25 mouse cellular contexts compared by ENCODE assay signal in genomic region chr11:120399319-120399718, GRCm38 (mm10). TPM values are rescaled to one million over a fixed set of nuclear protein-coding genes. Genes with fewer than 3 reads are reported as not detected.
DNase-seq lines count a peak whose midpoint lies in the region; ATAC-seq and TF ChIP-seq lines count a peak whose summit lies in the region.
"Had no signal": no experiment of that assay in that cellular context is flagged by ENCODE, and none has a peak within 500 bp of the region (broad histone marks: within the 10 kb centered on the region; RNA-seq: fewer than 3 reads in every experiment).

No protein-coding gene starts in this region.

- H3K36me3 ChIP-seq in MEL (ENCODE audit: control insufficient read depth in 1 of 2, insufficient read depth in 2 of 2, low read length in 2 of 2): peaks cover 27 to 47% of the 10 kb centered on the region in 2 experiments
- H3K36me3 ChIP-seq in liver, embryonic 14.5 days (replicated peaks; ENCODE audit: control insufficient read depth, insufficient read depth, low read depth): peaks cover 57% of the 10 kb centered on the region

- no peaks in the 10 kb centered on the region for H3K9me3 ChIP-seq in MEL (replicated peaks; ENCODE audit: insufficient read depth, low read length)
- H3K9me3 ChIP-seq in liver, embryonic 14.5 days (ENCODE audit: control insufficient read depth, low read length): no peaks in the 10 kb centered on the region
- H3K9me3 ChIP-seq: embryonic facial prominence, embryonic 10.5 days; heart, embryonic 15.5 days; hindbrain, embryonic 13.5 days had no signal

- H3K27me3 ChIP-seq in MEL (ENCODE audit: control insufficient read depth in 1 of 2, insufficient read depth in 2 of 2, low read length in 2 of 2): no peaks in the 10 kb centered on the region
- no peaks in the 10 kb centered on the region for H3K27me3 ChIP-seq in liver, embryonic 14.5 days (ENCODE audit: control insufficient read depth, insufficient read depth, low read length)
- H3K27me3 ChIP-seq: heart, embryonic 15.5 days; hindbrain, embryonic 13.5 days had no signal

- peaks cover 10 to 20% of the 10 kb centered on the region in 2 experiments; a peak in 3 of 4 replicates for H3K4me1 ChIP-seq in MEL (ENCODE audit: control insufficient read depth in 1 of 2, insufficient read depth in 2 of 2, low read length in 2 of 2)
- H3K4me1 ChIP-seq in liver, embryonic 14.5 days (replicated peaks; ENCODE audit: control insufficient read depth in 2 of 2, insufficient read depth in 2 of 2, low read length in 1 of 2): peaks cover 15 to 21% of the 10 kb centered on the region in 2 experiments
- H3K4me1 ChIP-seq: embryonic facial prominence, embryonic 10.5 days; heart, embryonic 15.5 days; hindbrain, embryonic 13.5 days had no signal

- DNase-seq in MEL (ENCODE audit: low read depth, low spot score) (peak; percentile 51), adipocyte (ENCODE audit: low spot score) (no peak)
- peak; percentile 29 for DNase-seq in c-Kit-positive CD71-positive TER-119-positive erythroid progenitor cells, embryonic 14.5 days (ENCODE audit: low spot score)
- peak; percentile 30 to 44 (median 34) for DNase-seq in liver, embryonic 14.5 days (ENCODE audit: low read depth in 3 of 3, low spot score in 3 of 3)
- no peak for DNase-seq in right cerebral cortex, adult 2 months (ENCODE audit: low spot score in 2 of 2)
- DNase-seq in cerebellum, postnatal 4 days (ENCODE audit: low spot score in 2 of 2): no peak
- no peak for DNase-seq in adrenal gland, postnatal 14 days
- DNase-seq: adrenal gland, postnatal 25 days; cerebellum, adult 11 months; cerebellum, adult 8-10 months; cerebellum, postnatal 14 days; gastrocnemius, postnatal 10 days; heart, adult 18-20 months; heart, postnatal 14 days; kidney, adult 11 months had no signal

- peak; percentile 30 to 60; a peak in 3 of 4 replicates for TF ChIP-seq EP300 in MEL (IDR thresholded peaks at IDR 0.05; ENCODE audit: low read depth in 1 of 2, low read length in 2 of 2)
- TF ChIP-seq EP300 in liver, embryonic 14.5 days (IDR thresholded peaks at IDR 0.05; ENCODE audit: low read depth): peak; percentile 63; the same call in 1 of the 2 replicates

- ATAC-seq in liver, embryonic 14.5 days (ENCODE audit: insufficient read depth): peak; percentile 74; the same call in 1 of the 2 replicates
- ATAC-seq in megakaryocyte, adult 5-6 weeks (ENCODE audit: poor library complexity, severe bottlenecking): 0 out of 2 replicates have a peak, but pooled peaks have one; percentile 10
- ATAC-seq: forebrain, embryonic 14.5 days; hindbrain, postnatal 0 days had no signal

- H3K79me2 ChIP-seq in MEL (ENCODE audit: control insufficient read depth, insufficient read depth, low read length, poor library complexity): peaks cover 2% of the 10 kb centered on the region

- no peak for TF ChIP-seq RAD21 in MEL (IDR thresholded peaks at IDR 0.05; ENCODE audit: low read depth, low read length)

- TF ChIP-seq POLR2A in MEL (IDR thresholded peaks at IDR 0.05; ENCODE audit: control insufficient read depth in 1 of 2, insufficient read depth in 1 of 2, low read depth in 1 of 2, low read length in 2 of 2, poor library complexity in 1 of 2): no peak

- WGBS in liver, embryonic 14.5 days (ENCODE audit: insufficient replicate concordance): 20% methylated on average over 2 of the region's 2 CpGs

- H3K4me3 ChIP-seq in MEL (ENCODE audit: control insufficient read depth in 1 of 2, insufficient read depth in 1 of 2, low read depth in 2 of 2, low read length in 2 of 2): no peak overlapping the region
- no peak overlapping the region for H3K4me3 ChIP-seq in liver, embryonic 14.5 days (ENCODE audit: insufficient read depth in 1 of 2, low read depth in 2 of 2, low read length in 2 of 2)
- H3K4me3 ChIP-seq: embryonic facial prominence, embryonic 10.5 days; heart, embryonic 15.5 days; hindbrain, embryonic 13.5 days had no signal

- no peak overlapping the region; the same call in 1 of the 2 replicates for H3K4me2 ChIP-seq in liver, embryonic 14.5 days (ENCODE audit: low read depth)
- H3K4me2 ChIP-seq: heart, embryonic 11.5 days; heart, embryonic 15.5 days; hindbrain, embryonic 13.5 days had no signal

- no peak for TF ChIP-seq CTCF in MEL (IDR thresholded peaks at IDR 0.05 in 2 of 3, conservative IDR thresholded peaks at IDR 0.05 in 1 of 3; ENCODE audit: control insufficient read depth in 1 of 3, insufficient read depth in 1 of 3, low read depth in 2 of 3, low read length in 3 of 3, poor library complexity in 1 of 3, severe bottlenecking in 1 of 3)
- no peak for TF ChIP-seq CTCF in liver, embryonic 14.5 days (IDR thresholded peaks at IDR 0.05; ENCODE audit: low read depth)

- H3K9ac ChIP-seq in MEL (ENCODE audit: control insufficient read depth, low read depth, low read length, poor library complexity, severe bottlenecking): no peak overlapping the region
- H3K9ac ChIP-seq in liver, embryonic 14.5 days (replicated peaks): 0 out of 2 replicates have a peak overlapping the region, but pooled peaks have one; percentile 18
- H3K9ac ChIP-seq: heart, embryonic 15.5 days; hindbrain, embryonic 13.5 days had no signal

- peak overlapping the region; percentile 40 for H3K27ac ChIP-seq in MEL (ENCODE audit: control insufficient read depth, low read depth, low read length)
- H3K27ac ChIP-seq in liver, embryonic 14.5 days: peak overlapping the region; percentile 42; the same call in 1 of the 2 replicates
- H3K27ac ChIP-seq: embryonic facial prominence, embryonic 10.5 days; heart, embryonic 15.5 days; hindbrain, embryonic 13.5 days; hindbrain, postnatal 0 days had no signal

TF ChIP-seq in MEL, 35 proteins besides CTCF, POLR2A, EP300 and RAD21:
- TF ChIP-seq CHD2 (IDR thresholded peaks at IDR 0.05; ENCODE audit: low read length) (no peak), TAL1 (IDR thresholded peaks at IDR 0.05; ENCODE audit: low read length) (peak; percentile 64), TCF12 (IDR thresholded peaks at IDR 0.05; ENCODE audit: low read depth, low read length) (peak; percentile 37; the same call in 1 of the 2 replicates), GATA1 (IDR thresholded peaks at IDR 0.05; ENCODE audit: low read depth, low read length) (peak; percentile 37; the same call in 1 of the 2 replicates)

RNA-seq across cellular contexts. Expression of gene Faap100, which starts 20.8 kb away (rescaled TPM):
- 34.9 and 45.7 TPM in 2 replicates for total RNA-seq in MEL (2012; rRNA removed)
- 10 to 100 TPM in 1 of 2 experiments, not detected in 1; 27.1 TPM for polyA plus RNA-seq in MEL (2012; ENCODE audit: insufficient read depth in 1 of 2, insufficient read length in 2 of 2, low read depth in 1 of 2, low replicate concordance in 2 of 2, missing spikeins in 1 of 2)
- 5.3 and 6.3 TPM in 2 replicates for polyA plus RNA-seq in liver, embryonic 14.5 days (2012; rRNA removed)
- 4.5 and 5.4 TPM in 2 replicates for polyA plus RNA-seq in liver, embryonic 14.5 days (2014; fragmentation: Nextera tagmentation; extraction: Ambion mirVana)
- total RNA-seq in megakaryocyte, adult 5-6 weeks (2015): 5.9 and 6.9 TPM in 2 replicates
- total RNA-seq in megakaryocyte, adult 5-6 weeks (2017): 6.5 and 10.5 TPM in 2 replicates
- total RNA-seq in adrenal gland, postnatal 14 days (2021): 18.7 and 24.6 TPM in 2 replicates

RNA-seq across cellular contexts. Expression of gene Fscn2, which starts 38.0 kb away (rescaled TPM):
- total RNA-seq in MEL (2012; rRNA removed): 0.29 and 0.62 TPM in 2 replicates
- polyA plus RNA-seq in MEL (2012; ENCODE audit: insufficient read depth in 1 of 2, insufficient read length in 2 of 2, low read depth in 1 of 2, low replicate concordance in 2 of 2, missing spikeins in 1 of 2): under 1 TPM in 1 of 2 experiments, not detected in 1; 0.61 TPM
- polyA plus RNA-seq in liver, embryonic 14.5 days (2012; rRNA removed): not detected in 2 replicates
- polyA plus RNA-seq in liver, embryonic 14.5 days (2014; fragmentation: Nextera tagmentation; extraction: Ambion mirVana): not detected in 2 replicates
- total RNA-seq in megakaryocyte, adult 5-6 weeks (2015): not detected in 2 replicates
- not detected in 2 replicates for total RNA-seq in megakaryocyte, adult 5-6 weeks (2017)
- 0.37 and 0.71 TPM in 2 replicates for total RNA-seq in adrenal gland, postnatal 14 days (2021)
- total RNA-seq: heart, adult 18-20 months; heart, postnatal 14 days had no signal

RNA-seq across cellular contexts. Expression of gene Nploc4, which starts 38.2 kb away (rescaled TPM):
- 77.4 and 88.3 TPM in 2 replicates for total RNA-seq in MEL (2012; rRNA removed)
- 100 to 1,000 TPM; 117 to 352 TPM for polyA plus RNA-seq in MEL (2012; ENCODE audit: insufficient read depth in 1 of 2, insufficient read length in 2 of 2, low read depth in 1 of 2, low replicate concordance in 2 of 2, missing spikeins in 1 of 2)
- 17.9 and 21.1 TPM in 2 replicates for polyA plus RNA-seq in liver, embryonic 14.5 days (2012; rRNA removed)
- polyA plus RNA-seq in liver, embryonic 14.5 days (2014; fragmentation: Nextera tagmentation; extraction: Ambion mirVana): 21.2 and 22.2 TPM in 2 replicates
- total RNA-seq in megakaryocyte, adult 5-6 weeks (2015): 27.5 and 33.6 TPM in 2 replicates
- total RNA-seq in megakaryocyte, adult 5-6 weeks (2017): 30.8 and 39.5 TPM in 2 replicates
- 73.8 and 82.5 TPM in 2 replicates for total RNA-seq in adrenal gland, postnatal 14 days (2021)

RNA-seq across cellular contexts. Expression of gene Tspan10, which starts 43.1 kb away (rescaled TPM):
- 0.20 and 0.65 TPM in 2 replicates for total RNA-seq in MEL (2012; rRNA removed)
- polyA plus RNA-seq in MEL (2012; ENCODE audit: insufficient read depth in 1 of 2, insufficient read length in 2 of 2, low read depth in 1 of 2, low replicate concordance in 2 of 2, missing spikeins in 1 of 2): under 1 TPM in 1 of 2 experiments, not detected in 1; 0.29 TPM
- polyA plus RNA-seq in liver, embryonic 14.5 days (2012; rRNA removed): not detected in 2 replicates
- polyA plus RNA-seq in liver, embryonic 14.5 days (2014; fragmentation: Nextera tagmentation; extraction: Ambion mirVana): not detected in 2 replicates
- 0.16 TPM in 1 of 2 replicates, not detected in the other for total RNA-seq in megakaryocyte, adult 5-6 weeks (2015)
- total RNA-seq in megakaryocyte, adult 5-6 weeks (2017): not detected in 2 replicates
- total RNA-seq in adrenal gland, postnatal 14 days (2021): 2.3 and 4.7 TPM in 2 replicates
- total RNA-seq: adrenal gland, postnatal 25 days; ES-E14; gastrocnemius, postnatal 10 days; hematopoietic stem cell, adult 5-6 weeks; hindbrain, postnatal 0 days had no signal
- polyA plus RNA-seq: forebrain, embryonic 14.5 days; heart, embryonic 11.5 days; hindbrain, embryonic 13.5 days; hindbrain, postnatal 0 days; intestine, embryonic 14.5 days had no signal

RNA-seq across cellular contexts. Expression of gene Actg1, which starts 51.0 kb away (rescaled TPM):
- total RNA-seq in MEL (2012; rRNA removed): 1,328 and 1,871 TPM in 2 replicates
- polyA plus RNA-seq in MEL (2012; ENCODE audit: insufficient read depth in 1 of 2, insufficient read length in 2 of 2, low read depth in 1 of 2, low replicate concordance in 2 of 2, missing spikeins in 1 of 2): 1,000 to 10,000 TPM in 1 of 2 experiments, 100 to 1,000 TPM in 1; 899 to 1,784 TPM
- polyA plus RNA-seq in liver, embryonic 14.5 days (2012; rRNA removed): 256 and 265 TPM in 2 replicates
- polyA plus RNA-seq in liver, embryonic 14.5 days (2014; fragmentation: Nextera tagmentation; extraction: Ambion mirVana): 451 and 544 TPM in 2 replicates
- 4,212 and 4,544 TPM in 2 replicates for total RNA-seq in megakaryocyte, adult 5-6 weeks (2015)
- 2,305 and 2,430 TPM in 2 replicates for total RNA-seq in megakaryocyte, adult 5-6 weeks (2017)
- total RNA-seq in adrenal gland, postnatal 14 days (2021): 1,064 and 1,109 TPM in 2 replicates

Comparison
In these comparisons a context has a peak if more than half of its experiments do, and no peak if none do; other contexts are left out.
1. DNase-seq: peak in MEL (single experiment), c-Kit-positive CD71-positive TER-119-positive erythroid progenitor cells, embryonic 14.5 days (single experiment) and liver, embryonic 14.5 days (3 of 3); none in adipocyte (single experiment), right cerebral cortex, adult 2 months (0 of 2), cerebellum, postnatal 4 days (0 of 2) and adrenal gland, postnatal 14 days (single experiment).